Mouse (Mus musculus): ENCODE measurements around the gene Mdga1. TPM values are rescaled to one million over a fixed set of nuclear protein-coding genes. Genes with fewer than 3 reads are reported as not detected.

The Mdga1 gene
- polyA plus RNA-seq, 1 experiment from 2014 or later, result 1.9 TPM

- WGBS (ENCODE audit: insufficient replicate concordance), result 59% methylated on average over 11 of the region's 11 CpGs
- no peak for ATAC-seq (ENCODE audit: low read depth)
- Histone ChIP-seq H3K27me3 (ENCODE audit: control insufficient read depth, insufficient read depth, low read depth, low read length) (no peaks in the 10 kb centered on the region), H3K9ac (ENCODE audit: low read depth, low read length) (no peak overlapping the region), H3K4me1 (ENCODE audit: control insufficient read depth, low read depth, low read length) (no peaks in the 10 kb centered on the region), H3K36me3 (ENCODE audit: control insufficient read depth, insufficient read depth) (no peaks in the 10 kb centered on the region), H3K4me3 (ENCODE audit: low read depth, low read length) (no peak overlapping the region), H3K4me2 (ENCODE audit: low read depth, low read length) (no peak overlapping the region), H3K9me3 (replicated peaks; ENCODE audit: control insufficient read depth, low read length) (no peaks in the 10 kb centered on the region), H3K27ac (ENCODE audit: low read length) (no peak overlapping the region)
Observed at GRCm38 (mm10) chr17:29944376-29944775, 25.5 kb downstream of the Mdga1 start.

- Histone ChIP-seq H3K4me3 (ENCODE audit: low read depth, low read length) (no peak overlapping the region), H3K27me3 (ENCODE audit: control insufficient read depth, insufficient read depth, low read depth, low read length) (no peaks in the 10 kb centered on the region), H3K9ac (ENCODE audit: low read depth, low read length) (no peak overlapping the region), H3K4me2 (ENCODE audit: low read depth, low read length) (no peak overlapping the region), H3K4me1 (ENCODE audit: control insufficient read depth, low read depth, low read length) (no peaks in the 10 kb centered on the region), H3K36me3 (ENCODE audit: control insufficient read depth, insufficient read depth) (no peaks in the 10 kb centered on the region), H3K27ac (ENCODE audit: low read length) (no peak overlapping the region), H3K9me3 (replicated peaks; ENCODE audit: control insufficient read depth, low read length) (no peaks in the 10 kb centered on the region)
- 65% methylated on average over 5 of the region's 5 CpGs for WGBS (ENCODE audit: insufficient replicate concordance)
- no peak for ATAC-seq (ENCODE audit: low read depth)
Observed at GRCm38 (mm10) chr17:29939011-29939410, 30.9 kb downstream of the Mdga1 start.

- no peak for ATAC-seq (ENCODE audit: low read depth)
- no peaks in the 10 kb centered on the region for H3K9me3 ChIP-seq (replicated peaks; ENCODE audit: control insufficient read depth, low read length)
- no peaks in the 10 kb centered on the region; the same call in 1 of the 2 replicates for H3K27me3 ChIP-seq (ENCODE audit: control insufficient read depth, insufficient read depth, low read depth, low read length)
- no peak overlapping the region for H3K9ac ChIP-seq (ENCODE audit: low read depth, low read length)
- WGBS (ENCODE audit: insufficient replicate concordance), result 69% methylated on average over 9 of the region's 9 CpGs
- no peak overlapping the region for H3K4me3 ChIP-seq (ENCODE audit: low read depth, low read length)
- no peak overlapping the region for H3K27ac ChIP-seq (ENCODE audit: low read length)
- no peaks in the 10 kb centered on the region for H3K36me3 ChIP-seq (ENCODE audit: control insufficient read depth, insufficient read depth)
- no peaks in the 10 kb centered on the region for H3K4me1 ChIP-seq (ENCODE audit: control insufficient read depth, low read depth, low read length)
- no peak overlapping the region for H3K4me2 ChIP-seq (ENCODE audit: low read depth, low read length)
Observed at GRCm38 (mm10) chr17:29937350-29937781, 32.5 kb downstream of the Mdga1 start.

GRCm38 (mm10) chr17:29934133-29934851 is 35.6 kb downstream of the Mdga1 start:
- 58% methylated on average over 12 of the region's 12 CpGs for WGBS (ENCODE audit: insufficient replicate concordance)
- peaks cover under 1% of the 10 kb centered on the region; the same call in 1 of the 2 replicates for H3K4me1 ChIP-seq (ENCODE audit: control insufficient read depth, low read depth, low read length)
- no peak overlapping the region for H3K4me2 ChIP-seq (ENCODE audit: low read depth, low read length)
- H3K9ac ChIP-seq (ENCODE audit: low read depth, low read length), result no peak overlapping the region
- no peaks in the 10 kb centered on the region for H3K36me3 ChIP-seq (ENCODE audit: control insufficient read depth, insufficient read depth)
- ATAC-seq (ENCODE audit: low read depth), result no peak
- no peak overlapping the region for H3K27ac ChIP-seq (ENCODE audit: low read length)
- H3K4me3 ChIP-seq (ENCODE audit: low read depth, low read length), result no peak overlapping the region
- no peaks in the 10 kb centered on the region for H3K9me3 ChIP-seq (replicated peaks; ENCODE audit: control insufficient read depth, low read length)
- no peaks in the 10 kb centered on the region; the same call in 1 of the 2 replicates for H3K27me3 ChIP-seq (ENCODE audit: control insufficient read depth, insufficient read depth, low read depth, low read length)

GRCm38 (mm10) chr17:29932753-29933152 is 37.1 kb downstream of the Mdga1 start:
- Histone ChIP-seq H3K9ac (ENCODE audit: low read depth, low read length) (no peak overlapping the region), H3K36me3 (ENCODE audit: control insufficient read depth, insufficient read depth) (no peaks in the 10 kb centered on the region), H3K4me1 (ENCODE audit: control insufficient read depth, low read depth, low read length) (peaks cover 5% of the 10 kb centered on the region; the same call in 1 of the 2 replicates), H3K4me3 (ENCODE audit: low read depth, low read length) (no peak overlapping the region), H3K27ac (ENCODE audit: low read length) (no peak overlapping the region), H3K9me3 (replicated peaks; ENCODE audit: control insufficient read depth, low read length) (no peaks in the 10 kb centered on the region), H3K27me3 (ENCODE audit: control insufficient read depth, insufficient read depth, low read depth, low read length) (no peaks in the 10 kb centered on the region; the same call in 1 of the 2 replicates), H3K4me2 (ENCODE audit: low read depth, low read length) (no peak overlapping the region)
- 49% methylated on average over 6 of the region's 6 CpGs for WGBS (ENCODE audit: insufficient replicate concordance)
- no peak for ATAC-seq (ENCODE audit: low read depth)

- Histone ChIP-seq H3K4me2 (ENCODE audit: low read depth, low read length) (no peak overlapping the region), H3K4me3 (ENCODE audit: low read depth, low read length) (no peak overlapping the region), H3K9me3 (replicated peaks; ENCODE audit: control insufficient read depth, low read length) (no peaks in the 10 kb centered on the region), H3K4me1 (ENCODE audit: control insufficient read depth, low read depth, low read length) (peaks cover 5% of the 10 kb centered on the region; the same call in 1 of the 2 replicates), H3K9ac (ENCODE audit: low read depth, low read length) (no peak overlapping the region), H3K27me3 (ENCODE audit: control insufficient read depth, insufficient read depth, low read depth, low read length) (no peaks in the 10 kb centered on the region; the same call in none of the 2 replicates), H3K27ac (ENCODE audit: low read length) (no peak overlapping the region), H3K36me3 (ENCODE audit: control insufficient read depth, insufficient read depth) (no peaks in the 10 kb centered on the region)
- WGBS (ENCODE audit: insufficient replicate concordance), result 72% methylated on average over 31 of the region's 31 CpGs
- ATAC-seq (ENCODE audit: low read depth), result no peak
Observed at GRCm38 (mm10) chr17:29931224-29931945, 38.5 kb downstream of the Mdga1 start.

DNA sequence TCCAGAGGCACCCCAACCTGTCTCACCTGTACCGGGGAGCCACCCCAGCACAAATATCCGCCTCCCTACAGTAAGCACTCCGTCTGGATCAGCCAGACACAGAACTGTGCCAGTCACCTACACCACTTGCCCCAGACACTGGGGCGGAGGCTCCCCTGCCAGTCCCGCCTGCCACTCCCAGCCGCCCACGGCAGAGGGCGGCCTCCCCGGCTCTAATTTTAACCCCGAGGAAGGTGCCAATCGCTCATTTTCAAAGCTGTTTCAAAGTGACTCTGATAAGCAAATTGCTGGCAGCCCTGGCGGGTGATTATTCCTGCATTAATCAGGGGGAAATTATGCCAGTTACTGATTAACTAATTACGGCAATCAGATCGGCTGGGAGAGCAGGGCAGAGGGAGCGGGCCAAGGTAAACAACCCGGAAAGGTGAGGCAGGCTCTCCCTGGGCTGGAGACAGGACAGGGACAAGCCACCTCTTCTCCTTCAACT is 41.1 kb downstream of the Mdga1 start:
- H3K36me3 ChIP-seq (ENCODE audit: control insufficient read depth, insufficient read depth), result no peaks in the 10 kb centered on the region
- H3K27ac ChIP-seq (ENCODE audit: low read length), result no peak overlapping the region
- no peaks in the 10 kb centered on the region for H3K9me3 ChIP-seq (replicated peaks; ENCODE audit: control insufficient read depth, low read length)
- 14% methylated on average over 16 of the region's 16 CpGs for WGBS (ENCODE audit: insufficient replicate concordance)
- H3K4me1 ChIP-seq (ENCODE audit: control insufficient read depth, low read depth, low read length), result peaks cover 5% of the 10 kb centered on the region; the same call in 1 of the 2 replicates
- H3K27me3 ChIP-seq (ENCODE audit: control insufficient read depth, insufficient read depth, low read depth, low read length), result no peaks in the 10 kb centered on the region; the same call in none of the 2 replicates
- no peak overlapping the region for H3K9ac ChIP-seq (ENCODE audit: low read depth, low read length)
- peak overlapping the region; percentile 30; the same call in 1 of the 2 replicates for H3K4me3 ChIP-seq (ENCODE audit: low read depth, low read length)
- peak overlapping the region; percentile 35 for H3K4me2 ChIP-seq (ENCODE audit: low read depth, low read length)
- ATAC-seq (ENCODE audit: low read depth), result peak; percentile 30; the same call in 1 of the 2 replicates

DNA sequence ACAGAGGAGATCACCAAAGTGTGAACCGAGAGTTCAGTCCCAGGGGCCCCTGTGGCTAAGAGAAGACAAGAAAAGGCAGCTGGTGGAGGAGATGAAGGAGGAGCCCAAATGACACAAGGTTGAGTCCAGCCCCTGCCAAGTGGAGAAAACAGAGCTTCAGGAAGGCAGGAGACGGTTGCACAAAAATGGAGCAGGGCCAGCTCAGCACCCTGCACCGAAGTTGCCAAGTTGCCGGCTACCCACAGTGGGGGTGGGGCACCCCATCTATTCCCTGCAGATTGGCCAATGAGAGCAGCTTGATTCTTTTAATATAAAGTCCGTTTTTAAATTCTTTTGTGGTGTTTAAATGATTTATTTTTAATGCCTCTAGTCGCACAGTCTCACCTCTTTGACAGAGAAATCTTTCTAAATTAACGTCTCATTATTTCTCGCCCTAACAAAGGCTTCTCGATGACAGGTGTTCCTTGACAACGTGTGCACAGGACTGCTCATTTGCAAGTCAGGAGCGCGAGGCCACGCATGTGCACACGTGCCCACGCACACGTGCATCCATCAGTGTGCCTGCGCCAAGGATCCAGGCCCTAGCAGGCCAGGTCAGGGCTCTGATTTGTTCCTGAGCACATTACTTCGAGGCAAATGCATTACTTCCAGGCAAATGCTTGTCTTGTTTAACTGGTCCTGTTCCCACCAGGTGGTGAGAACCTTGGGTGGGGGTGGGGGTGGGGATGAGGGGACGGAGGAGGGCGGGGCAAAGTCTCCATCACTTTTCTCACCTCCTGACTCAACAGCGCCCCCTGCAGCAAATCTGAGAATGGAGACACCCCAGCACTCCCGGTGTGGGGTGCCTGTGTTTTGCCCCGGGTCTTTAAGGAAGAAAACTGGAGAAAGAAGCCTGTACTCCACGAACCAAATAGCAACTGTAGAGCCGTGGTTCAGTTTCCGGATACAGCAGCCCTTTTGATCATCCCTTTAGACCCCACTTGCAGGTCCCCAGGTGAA is 44.0 kb downstream of the Mdga1 start:
- Histone ChIP-seq H3K27ac (ENCODE audit: low read length) (no peak overlapping the region), H3K9me3 (replicated peaks; ENCODE audit: control insufficient read depth, low read length) (no peaks in the 10 kb centered on the region), H3K4me1 (ENCODE audit: control insufficient read depth, low read depth, low read length) (peaks cover 5% of the 10 kb centered on the region; the same call in 1 of the 2 replicates), H3K4me2 (ENCODE audit: low read depth, low read length) (no peak overlapping the region), H3K36me3 (ENCODE audit: control insufficient read depth, insufficient read depth) (no peaks in the 10 kb centered on the region), H3K27me3 (ENCODE audit: control insufficient read depth, insufficient read depth, low read depth, low read length) (no peaks in the 10 kb centered on the region; the same call in 1 of the 2 replicates), H3K4me3 (ENCODE audit: low read depth, low read length) (no peak overlapping the region), H3K9ac (ENCODE audit: low read depth, low read length) (no peak overlapping the region)
- WGBS (ENCODE audit: insufficient replicate concordance), result 52% methylated on average over 26 of the region's 26 CpGs
- no peak for ATAC-seq (ENCODE audit: low read depth)
